Mouse (Mus musculus): Measurements from ENCODE around the gene Zmym1. TPM values are rescaled to one million over a fixed set of nuclear protein-coding genes. Genes with fewer than 3 reads are reported as not detected.
"Not testable (repeated sequence)": the region's sequence is repeated elsewhere in the genome, so short reads cannot be mapped to it uniquely, and the experiment has no call there.

The Zmym1 gene
- 10 to 100 TPM; 19.6 to 26.7 (median 22.5) TPM for polyA plus RNA-seq (2017; shearing (Covaris generic))

DNA sequence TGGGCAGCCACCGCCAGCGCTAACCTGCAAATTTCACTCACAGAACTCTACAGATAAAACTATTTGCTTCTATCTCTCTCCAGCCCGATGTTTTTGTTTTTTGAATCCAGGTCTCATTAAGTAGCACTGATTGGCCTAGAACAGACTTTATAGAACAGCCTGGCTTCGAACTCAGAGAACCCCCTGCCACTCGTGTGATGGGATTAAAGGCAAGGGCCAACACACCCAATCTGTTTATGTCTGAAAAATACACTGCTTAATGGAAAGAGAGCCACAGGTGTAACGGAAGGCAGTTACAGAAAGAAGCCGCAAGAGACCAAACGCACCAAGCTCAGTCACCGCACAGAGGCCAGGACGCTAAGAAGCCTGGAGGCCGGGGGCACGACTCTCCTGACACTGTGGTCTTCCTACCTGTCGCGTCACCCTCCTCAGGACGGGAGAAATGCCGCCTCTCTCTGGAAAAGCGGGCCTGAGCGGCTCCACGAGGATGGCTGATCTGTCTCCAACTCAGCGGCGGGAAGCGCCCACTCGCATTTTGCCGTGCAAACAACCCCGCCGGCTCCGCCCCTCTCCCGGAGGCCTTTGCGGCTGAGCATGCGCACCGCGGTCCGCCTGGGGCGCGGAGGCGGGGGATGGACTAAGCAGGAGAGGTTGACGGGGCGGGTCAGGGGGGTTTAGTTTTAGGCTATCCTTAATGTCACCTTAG lies at the start of gene Zmym1:
TSS of gene Zmym1 (minus strand) at position 568 of the 706 bp plus-strand sequence.
- ATAC-seq: peak; percentile 96

DNA sequence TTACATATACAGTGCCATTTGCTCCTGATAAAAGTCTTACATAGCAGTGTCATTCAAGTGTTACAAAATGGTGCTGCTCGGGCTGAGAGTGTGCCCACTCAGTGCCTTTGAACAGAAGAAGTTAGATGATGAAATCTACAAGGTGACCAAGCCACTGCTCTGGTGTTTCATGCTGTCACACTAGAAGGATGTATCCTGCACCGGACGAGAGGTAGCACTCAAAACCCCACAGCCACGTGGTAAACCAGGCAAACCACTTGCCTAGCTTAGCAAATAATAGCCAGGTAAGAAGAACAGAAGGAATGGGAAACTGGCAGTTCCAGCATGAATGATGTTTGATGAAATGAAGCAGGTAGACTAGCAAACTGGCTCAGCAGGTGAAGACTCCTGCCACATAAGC lies 49.6 kb upstream of the Zmym1 start:
- no peak for ATAC-seq

DNA sequence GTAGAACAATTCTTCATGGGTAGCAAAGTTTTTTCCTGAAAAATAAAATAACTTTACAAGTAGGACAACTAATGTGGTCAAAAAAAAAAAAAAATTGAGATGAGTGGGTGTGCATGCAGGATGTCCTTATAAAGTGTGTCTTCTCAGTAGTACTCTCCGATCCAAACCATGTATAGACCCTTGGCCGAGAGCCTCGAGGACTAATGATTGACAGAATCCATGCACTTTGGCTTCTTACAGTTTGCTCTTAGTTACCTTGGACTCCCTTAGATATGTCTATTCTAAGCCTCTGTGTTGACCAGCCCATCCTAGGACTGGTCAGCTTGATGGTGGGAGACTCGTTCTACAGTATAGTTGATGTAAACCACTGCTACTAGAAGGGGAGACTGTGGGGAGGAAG lies 46.6 kb upstream of the Zmym1 start:
- no peak for ATAC-seq

DNA sequence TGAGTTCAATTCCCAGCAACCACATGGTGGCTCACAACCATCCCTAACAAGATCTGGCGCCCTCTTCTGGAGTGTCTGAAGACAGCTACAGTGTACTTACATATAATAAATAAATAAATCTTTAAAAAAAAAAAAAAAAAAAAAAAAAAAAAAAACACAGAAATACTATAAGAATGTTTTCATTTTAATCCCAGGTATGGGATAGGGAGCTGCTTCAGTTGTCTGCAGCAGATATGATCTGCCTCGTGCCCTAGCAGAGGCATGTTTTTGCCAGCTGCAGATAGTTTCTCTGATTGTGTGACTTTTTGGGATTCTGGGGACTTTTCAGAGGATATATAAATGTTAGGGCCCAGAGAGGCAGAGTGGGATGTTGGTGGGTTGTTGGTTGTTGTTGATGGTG lies 38.6 kb upstream of the Zmym1 start:
- ATAC-seq: not testable (repeated sequence)

DNA sequence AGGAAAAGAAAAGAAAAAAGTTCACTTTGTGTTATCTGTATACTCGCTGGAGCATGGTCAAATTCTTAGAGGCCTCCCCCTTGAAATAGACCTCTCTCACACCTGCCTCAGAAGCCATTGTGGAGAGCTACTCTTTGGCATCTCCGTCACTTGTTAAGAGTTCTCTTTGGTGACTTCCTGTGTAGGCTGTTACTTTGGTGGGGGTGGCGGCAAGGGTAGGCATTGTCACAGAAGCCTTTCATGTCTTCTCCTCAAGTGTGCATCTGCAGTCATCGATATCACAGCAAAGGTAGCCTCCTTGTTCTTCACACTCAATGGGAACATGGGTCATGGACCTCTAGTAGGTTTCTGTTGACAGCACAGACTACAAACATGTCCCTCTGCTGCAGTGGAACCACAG lies 34.1 kb upstream of the Zmym1 start:
- ATAC-seq: no peak

DNA sequence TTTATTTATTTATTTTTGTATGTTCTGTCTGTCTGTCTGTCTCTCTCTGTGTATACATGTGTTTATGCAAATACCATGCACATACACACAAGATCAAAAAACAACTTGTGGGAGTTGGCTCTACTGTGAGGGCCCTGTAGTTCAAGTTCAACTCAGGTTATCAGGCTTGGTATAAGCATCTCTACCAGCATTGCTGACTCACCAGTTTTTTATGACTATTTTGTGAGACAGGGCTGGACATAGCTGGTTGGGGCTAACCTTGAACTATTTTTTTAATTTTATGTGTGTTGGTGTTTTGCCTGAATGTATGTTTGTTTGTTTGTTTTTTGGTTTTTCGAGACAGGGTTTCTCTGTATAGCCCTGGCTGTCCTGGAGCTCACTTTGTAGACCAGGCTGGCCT lies 30.2 kb upstream of the Zmym1 start:
- no peak for ATAC-seq

DNA sequence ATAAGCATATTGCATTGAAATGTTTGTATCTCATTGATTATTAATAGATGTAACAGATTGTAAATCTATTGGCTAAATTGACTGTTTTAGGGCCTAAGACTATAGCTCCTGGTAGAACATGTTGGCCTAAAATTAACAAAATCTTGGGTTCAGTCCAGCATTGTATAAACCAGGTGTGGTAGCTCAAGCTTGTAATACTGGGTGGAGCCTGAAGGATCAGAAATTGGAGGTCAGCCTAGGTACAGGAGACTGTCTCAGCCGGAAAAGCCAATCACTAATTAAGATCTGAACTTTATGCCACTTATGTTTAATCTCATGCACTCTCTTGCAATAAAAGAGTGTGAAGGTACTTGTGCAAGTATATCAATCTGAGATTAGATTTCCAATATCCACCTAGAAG lies 24.8 kb upstream of the Zmym1 start:
- no peak for ATAC-seq

DNA sequence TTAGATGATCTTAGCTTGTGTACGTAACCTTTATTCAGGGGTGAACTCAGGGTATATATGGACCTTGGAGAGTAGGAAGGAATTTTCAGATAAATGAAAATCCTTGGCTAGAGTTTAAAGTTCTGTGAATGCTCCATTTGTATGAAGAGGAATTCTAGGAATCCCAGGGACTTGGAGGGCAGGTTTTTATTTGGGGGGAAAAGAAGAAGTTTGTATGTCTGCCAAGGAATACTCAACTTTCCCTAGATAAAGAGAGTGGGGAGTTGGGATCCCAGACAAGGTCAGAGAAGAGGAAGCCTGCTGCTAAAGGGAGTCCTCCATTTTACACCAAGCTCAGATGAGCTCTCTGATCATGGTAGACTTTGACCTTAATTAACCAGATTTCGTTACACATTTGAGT lies 22.2 kb upstream of the Zmym1 start:
- ATAC-seq: no peak

DNA sequence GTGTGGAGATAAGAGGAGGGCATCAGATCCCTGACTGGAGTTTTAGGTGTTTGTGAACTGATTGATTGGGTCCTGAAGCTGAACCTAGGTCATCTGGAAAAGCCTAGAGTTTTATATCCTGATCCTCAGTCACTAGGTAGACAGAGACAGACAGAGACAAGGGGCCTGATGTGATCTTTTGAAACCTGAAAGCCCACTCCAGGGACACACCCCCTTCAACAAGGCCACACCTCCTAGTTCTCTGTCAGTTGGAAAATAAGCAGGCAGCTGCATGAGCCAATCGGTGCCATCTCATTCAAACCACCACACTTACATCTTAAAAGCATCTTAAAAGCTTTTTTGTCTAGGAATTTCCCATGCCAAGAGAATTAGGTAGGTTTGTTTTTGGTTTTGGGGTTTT lies 19.9 kb upstream of the Zmym1 start:
- ATAC-seq: no peak

DNA sequence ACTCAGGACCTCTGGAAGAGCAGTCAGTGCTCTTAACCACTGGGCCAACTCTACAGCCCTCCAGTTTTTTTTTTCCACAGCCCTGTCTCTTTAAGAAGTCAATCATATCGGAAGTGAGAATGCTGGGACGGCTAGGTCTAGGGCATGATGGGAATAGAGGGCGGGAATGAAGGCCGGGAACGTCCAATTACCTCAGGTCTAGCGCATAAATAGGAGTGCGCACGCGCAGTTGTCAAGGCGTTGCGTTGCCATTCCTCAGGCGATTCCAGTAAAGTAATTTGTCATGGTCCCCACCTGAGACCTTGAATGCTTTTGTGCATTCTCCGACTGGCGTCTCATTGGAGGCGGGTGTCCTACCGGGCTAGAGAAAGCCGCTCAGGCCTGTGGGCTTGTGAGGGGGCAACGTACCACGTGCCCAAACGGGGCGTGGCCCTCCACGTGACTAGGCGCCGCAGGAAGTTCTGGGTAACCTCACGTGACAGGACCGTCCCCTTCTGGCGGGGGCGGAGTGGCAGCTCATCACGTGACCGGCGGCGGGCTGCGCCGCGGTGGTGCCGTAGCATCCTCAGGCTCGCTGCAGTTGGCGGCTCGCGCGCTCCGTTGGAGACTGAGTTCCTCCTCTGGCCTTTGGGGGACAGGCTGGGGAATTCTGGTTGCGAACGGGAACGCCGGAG lies 16.1 kb upstream of the Zmym1 start, which contains the start of gene Zmym6:
TSS of gene Zmym6 (plus strand) at position 509 of the 674 bp plus-strand sequence.
- peak; percentile 94 for ATAC-seq

DNA sequence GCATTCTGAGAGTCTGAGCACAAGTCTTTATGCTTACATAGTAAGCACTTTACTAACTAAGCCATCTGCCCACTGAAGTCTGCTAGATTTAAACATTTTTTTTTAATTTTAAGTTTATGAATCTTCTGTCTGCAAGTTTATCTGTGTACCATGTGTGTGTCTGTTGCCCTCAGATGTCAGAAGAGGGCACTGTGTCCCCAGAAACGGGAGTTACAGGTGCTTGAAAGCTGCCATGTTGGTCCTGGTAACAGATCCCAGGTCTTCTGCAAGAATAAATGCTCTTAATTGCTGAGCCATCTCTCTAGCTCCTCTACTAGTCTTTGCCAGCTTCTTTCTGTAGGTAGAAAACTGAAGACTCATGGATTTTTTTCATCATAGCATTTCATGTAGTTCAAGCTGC lies 14.0 kb upstream of the Zmym1 start:
- ATAC-seq: no peak

DNA sequence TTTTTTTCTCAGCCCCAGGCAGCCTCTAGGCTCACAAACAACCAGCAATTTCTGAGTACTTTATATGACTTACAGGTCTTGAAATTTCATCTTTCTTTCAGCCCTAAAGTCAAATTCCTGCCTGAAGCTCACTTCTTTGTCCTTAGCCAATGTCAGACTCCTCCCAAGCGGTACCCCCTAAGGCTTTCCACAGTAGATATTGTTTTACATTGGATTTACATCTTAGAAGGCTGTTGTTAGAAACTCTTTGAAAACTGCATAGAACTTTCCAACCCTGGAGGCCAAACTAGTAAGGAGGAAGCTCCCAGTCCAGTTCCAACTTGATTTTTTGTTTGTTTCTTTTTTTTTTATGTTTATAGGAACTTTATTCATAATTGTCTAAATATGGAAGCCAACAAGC lies 3.1 kb upstream of the Zmym1 start:
- ATAC-seq: no peak

DNA sequence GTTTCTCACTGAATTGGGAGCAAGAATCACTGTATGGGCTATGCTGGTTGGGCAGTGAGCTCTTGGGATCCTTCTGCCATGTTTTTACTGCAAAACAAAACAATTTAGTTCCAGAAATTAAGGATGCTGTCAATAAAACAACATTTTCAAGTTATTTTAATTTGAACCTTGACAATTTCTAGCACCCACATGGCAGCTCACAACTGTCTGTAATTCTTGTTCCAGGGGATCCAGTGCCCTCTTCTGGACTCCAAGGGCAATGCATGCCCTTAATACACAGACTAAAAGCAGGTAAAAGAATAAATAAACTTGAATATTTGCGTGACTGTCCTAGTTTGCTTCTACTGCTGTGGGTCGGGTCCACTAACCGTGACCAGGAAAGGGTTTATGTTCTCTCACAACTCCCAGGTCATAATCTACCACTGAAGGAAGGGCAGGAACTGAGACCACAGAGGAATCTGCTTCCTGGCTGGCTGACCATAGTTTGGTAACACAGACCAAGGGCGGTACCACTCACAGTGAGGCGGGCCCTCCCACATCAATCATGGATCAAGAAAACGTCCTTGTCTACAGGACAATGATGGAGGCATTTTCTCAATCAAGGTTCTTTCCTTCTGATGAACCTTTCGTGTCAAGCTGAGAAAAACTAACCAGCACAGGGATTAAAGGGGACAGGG lies 6.3 kb downstream of the Zmym1 start:
- peak; percentile 28 for ATAC-seq

DNA sequence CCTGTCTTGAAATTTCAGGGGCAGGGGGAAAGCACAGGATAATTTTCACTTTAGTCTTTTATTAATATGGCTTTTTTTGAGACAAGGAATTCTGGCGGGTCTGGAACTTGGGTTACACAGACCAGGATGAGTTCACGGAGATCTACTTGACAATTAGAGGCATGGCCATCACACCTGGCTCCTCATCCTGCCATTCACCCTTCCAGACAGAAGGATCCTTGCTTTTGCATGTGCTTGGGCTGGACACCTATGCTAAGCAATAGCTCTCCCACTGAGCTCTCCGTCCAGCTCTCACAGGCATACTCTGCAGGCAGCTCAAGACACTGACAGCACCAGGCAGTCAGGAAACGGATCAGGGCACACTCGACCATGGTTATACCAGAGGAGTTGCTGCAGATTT lies 7.9 kb downstream of the Zmym1 start:
- no peak for ATAC-seq

DNA sequence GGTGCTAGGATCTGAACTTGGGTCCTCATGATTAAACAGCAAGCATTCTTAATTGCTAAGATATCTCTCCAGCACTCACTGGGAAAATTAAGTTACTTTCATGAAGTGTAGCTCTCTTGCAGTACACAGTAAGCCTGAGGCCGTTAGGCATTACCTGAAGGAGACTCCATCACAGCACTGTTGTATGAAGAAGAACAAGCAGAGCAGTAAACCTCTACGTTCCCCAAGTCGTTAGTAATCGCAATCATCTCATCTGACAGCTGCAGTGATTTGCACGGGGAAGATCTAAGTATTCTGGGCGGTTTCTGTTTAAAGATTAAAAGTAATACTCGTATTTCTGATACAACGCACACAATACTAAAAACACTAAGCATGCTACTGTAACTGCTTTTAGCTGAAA lies 9.8 kb downstream of the Zmym1 start:
- no peak for ATAC-seq

DNA sequence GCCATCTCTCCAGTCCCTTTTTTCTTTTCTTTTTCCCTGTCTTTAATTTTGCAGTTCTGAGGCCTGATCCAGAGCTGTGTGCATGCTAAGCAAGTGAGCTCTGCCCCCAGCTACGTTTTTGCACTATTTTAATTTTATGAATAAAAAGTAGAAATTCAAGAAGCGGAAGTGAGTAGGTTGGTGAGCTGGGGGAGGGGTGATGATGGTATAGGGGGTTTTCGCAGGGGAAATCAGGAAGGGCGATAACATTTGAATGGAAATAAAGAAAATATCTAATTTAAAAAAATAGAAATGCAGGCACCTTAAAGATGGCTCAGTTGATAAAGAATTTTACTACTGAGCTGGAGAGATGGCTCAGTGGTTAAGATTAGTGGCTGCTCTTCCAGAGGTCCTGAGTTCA lies 17.4 kb downstream of the Zmym1 start:
- ATAC-seq: peak; percentile 55

DNA sequence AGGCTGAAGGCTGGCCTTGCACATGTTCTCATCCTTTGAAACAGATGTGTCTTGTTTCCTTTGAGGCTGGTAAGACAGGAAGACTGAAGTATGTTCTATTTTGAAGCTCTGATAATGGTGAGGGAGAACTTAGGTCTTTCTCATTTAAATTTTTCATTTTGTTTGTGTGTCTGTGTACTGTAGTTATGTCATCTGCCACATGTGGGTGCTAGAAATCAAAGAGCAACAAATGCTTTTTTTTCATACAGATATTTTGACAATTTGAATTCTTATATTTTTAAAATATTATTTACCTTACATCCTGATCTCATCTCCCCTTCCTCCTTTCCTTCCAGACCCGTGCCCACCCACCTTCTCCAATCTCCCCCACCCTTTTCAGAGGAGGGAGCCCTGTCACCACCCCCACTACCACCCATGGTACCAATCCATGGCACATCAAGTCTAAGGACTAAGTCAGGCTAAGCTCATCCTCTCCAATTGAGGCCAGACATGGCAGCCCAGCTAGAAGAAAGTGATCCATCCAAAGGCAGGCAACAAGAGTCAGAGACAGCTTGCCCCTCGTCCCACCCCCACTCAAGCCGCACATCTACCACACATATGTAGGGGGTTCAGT lies 21.0 kb downstream of the Zmym1 start:
- no peak for ATAC-seq

DNA sequence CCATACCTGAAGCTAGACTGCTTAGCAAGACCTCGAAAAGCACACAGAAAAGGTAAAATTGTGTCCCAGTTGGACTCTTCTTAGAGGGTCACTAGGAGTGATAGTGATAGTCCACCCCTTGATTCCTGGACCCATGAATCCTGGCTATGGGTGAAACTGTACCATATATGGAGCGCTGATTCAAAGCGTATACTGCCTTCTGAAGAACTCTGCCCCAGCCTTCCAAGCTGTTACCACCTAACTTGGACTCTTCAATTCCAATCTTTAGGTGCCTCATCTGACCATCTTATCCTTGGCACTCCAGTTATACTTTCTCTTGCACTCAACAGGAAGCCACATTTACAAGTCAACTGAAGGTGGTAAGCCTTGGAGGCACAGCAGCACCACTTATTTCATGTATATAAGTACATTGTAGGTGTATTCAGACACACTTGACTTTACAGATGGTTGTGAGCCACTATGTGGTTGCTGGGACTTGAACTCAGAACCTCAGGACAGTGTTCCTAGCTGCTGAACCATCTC lies 22.1 kb downstream of the Zmym1 start:
- ATAC-seq: no peak

DNA sequence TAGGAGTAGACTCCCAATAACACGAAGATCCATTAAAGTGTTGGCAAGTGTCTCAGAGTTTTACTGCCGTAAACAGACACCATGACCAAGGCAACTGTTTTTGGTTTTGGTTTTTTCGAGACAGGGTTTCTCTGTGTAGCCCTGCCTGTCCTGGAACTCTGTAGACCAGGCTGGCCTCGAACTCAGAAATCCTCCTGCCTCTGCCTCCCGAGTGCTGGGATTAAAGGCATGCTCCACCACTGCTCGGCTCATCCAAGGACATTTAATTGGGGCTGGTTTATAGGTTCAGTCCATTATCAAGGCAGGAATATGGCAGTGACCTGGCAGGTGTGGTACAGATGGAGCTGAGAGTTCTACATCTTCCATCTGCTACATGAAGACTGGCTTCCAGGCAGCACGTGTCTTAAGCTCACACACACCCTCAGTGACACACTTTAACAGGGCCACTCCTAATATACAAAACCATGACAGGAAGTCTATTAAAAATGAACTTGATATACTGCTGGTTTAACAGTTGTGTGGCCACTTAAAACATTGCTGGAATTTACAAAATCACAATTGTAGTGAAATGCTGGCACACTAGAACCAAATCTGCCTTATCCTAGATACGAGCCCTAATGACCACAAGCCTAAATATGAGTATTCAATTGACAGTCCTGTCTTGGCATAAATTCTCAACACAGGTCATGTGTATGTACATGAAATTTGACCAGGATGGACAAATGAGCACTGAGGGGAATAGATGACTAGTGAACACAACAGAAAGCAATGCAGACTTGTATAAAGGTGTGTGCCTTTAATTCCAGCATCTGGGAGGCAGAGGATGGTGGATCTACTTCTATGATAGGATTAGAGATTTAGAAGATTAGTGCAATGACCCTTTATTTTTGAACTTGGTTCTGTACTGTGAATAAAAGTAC lies 22.8 kb downstream of the Zmym1 start:
- no peak for ATAC-seq

DNA sequence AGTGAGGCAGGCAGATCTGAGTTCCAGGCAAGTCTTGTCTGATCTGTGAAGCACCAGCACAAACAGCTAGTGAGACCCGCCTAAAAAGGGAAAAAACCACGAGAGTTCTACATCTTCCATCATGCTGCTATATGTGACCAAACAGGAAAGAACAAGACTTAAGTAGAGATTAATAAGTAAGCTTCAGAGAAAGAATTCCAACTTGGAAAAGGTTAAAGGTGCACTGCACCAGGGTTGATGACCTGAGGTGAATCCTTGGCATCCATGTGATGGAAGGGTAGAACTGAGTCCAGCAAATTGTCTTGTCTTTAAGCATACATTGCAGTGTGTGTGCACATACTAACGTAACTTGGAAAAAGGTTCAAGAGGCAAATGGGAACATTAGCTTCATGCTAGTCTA lies 23.8 kb downstream of the Zmym1 start:
- ATAC-seq: no peak

DNA sequence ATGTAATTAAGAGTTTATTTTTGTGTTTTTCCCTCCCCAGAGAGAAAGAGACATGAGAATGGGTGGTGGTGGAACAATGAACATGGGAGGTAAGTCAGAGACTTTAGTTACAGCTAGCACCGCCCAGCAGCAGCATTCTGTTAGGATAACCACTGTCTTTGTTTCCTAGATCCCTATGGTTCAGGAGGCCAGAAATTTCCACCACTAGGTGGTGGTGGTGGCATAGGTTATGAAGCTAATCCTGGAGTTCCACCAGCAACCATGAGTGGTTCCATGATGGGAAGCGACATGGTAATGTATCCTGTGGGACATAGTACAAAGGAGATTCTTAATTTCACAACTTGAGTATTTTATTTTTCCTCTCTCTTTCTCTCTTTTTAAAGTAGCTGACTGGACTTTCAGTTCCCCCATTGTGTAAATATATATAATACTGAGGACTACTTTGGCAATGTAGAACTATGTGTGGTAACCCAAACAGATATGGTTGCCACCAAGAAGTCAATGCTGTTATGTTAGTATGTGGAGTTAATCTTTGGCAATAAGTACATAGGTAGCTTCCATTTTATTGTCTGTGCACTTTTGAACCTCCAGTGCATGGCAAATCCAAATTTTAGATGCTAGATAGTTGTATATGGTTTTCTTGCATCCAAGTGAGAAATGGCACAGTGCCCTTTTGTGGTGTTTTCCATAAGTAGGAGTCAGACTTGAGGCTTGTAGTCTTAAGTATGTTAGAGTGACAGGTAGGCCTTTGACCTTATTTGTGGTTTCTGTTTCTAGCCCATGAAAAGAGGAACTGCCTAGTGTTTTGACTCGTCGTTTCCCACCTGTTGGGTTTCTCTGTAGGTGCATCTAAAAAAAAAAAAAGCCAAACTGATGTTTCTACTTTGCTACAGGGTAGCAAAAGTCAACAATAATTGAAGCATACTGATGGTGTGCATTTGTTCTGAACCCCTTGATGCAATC lies 33.4 kb downstream of the Zmym1 start:
- ATAC-seq: no peak

Data from inflammation-experienced regulatory T-cells, adult 6 months (primary cell).